Mouse (Mus musculus) midbrain, embryonic 13.5 days (tissue): ENCODE data around the gene Srsf4. TPM values are rescaled to one million over a fixed set of nuclear protein-coding genes. Genes with fewer than 3 reads are reported as not detected.

Source experiments
- ATAC-seq: fragments of 200-750 bp; cut with Nextera tagmentation; 2 replicates; pipeline ENCODE4 v1.8.0; 2017; ENCODE audit warnings: mild to moderate bottlenecking, moderate TSS enrichment, moderate library complexity
- H3K27ac ChIP-seq: fragments of 300-500 bp; sonication (generic); 2 replicates; pipeline ENCODE4 v1.5.1; 2015; ENCODE audit warnings: inconsistent platforms, mild to moderate bottlenecking, moderate library complexity
- H3K27me3 ChIP-seq: fragments of 300-500 bp; sonication (generic); 2 replicates; pipeline ENCODE4 v1.6.1; 2015; ENCODE audit warnings: mild to moderate bottlenecking, inconsistent platforms
- H3K36me3 ChIP-seq: fragments of 300-500 bp; sonication (generic); 2 replicates; pipeline ENCODE4 v1.6.1; 2015; ENCODE audit warnings: mild to moderate bottlenecking, inconsistent platforms
- H3K4me1 ChIP-seq: fragments of 300-500 bp; sonication (generic); replicated peaks from 2 replicates; pipeline ENCODE4 v1.6.1; 2015; ENCODE audit warnings: inconsistent platforms
- H3K4me2 ChIP-seq: fragments of 300-500 bp; sonication (generic); replicated peaks from 2 replicates; pipeline ENCODE4 v1.6.1; 2015; ENCODE audit warnings: moderate library complexity, mild to moderate bottlenecking, inconsistent platforms
- H3K4me3 ChIP-seq: fragments of 300-500 bp; sonication (generic); replicated peaks from 2 replicates; pipeline ENCODE4 v1.5.1; 2015; ENCODE audit warnings: mild to moderate bottlenecking, inconsistent platforms
- H3K9ac ChIP-seq: fragments of 300-500 bp; sonication (generic); replicated peaks from 2 replicates; pipeline ENCODE4 v1.6.1; 2015; ENCODE audit warnings: mild to moderate bottlenecking, inconsistent platforms
- H3K9me3 ChIP-seq: fragments of 300-500 bp; sonication (generic); 2 replicates; pipeline ENCODE4 v1.6.1; 2016; ENCODE audit warnings: mild to moderate bottlenecking, inconsistent platforms
- WGBS: fragments of 180-500 bp; shearing (Covaris S2); methylation state at CpG from one replicate; pipeline ENCODE4 v1.1.7; 2015; 5-methylcytosine and 5-hydroxymethylcytosine counted together
- polyA plus RNA-seq: library from polyadenylated mRNA; unstranded; fragments of >200 nt; fragmentation: Nextera tagmentation; extraction: Ambion mirVana; gene quantifications from 2 replicates; pipeline ENCODE4 v1.2.1, GENCODE M21; 2015

Gene Srsf4
- 134 and 140 TPM in 2 replicates for polyA plus RNA-seq

- WGBS, result under 1% methylated on average over 77 of the region's 116 CpGs
- Histone ChIP-seq H3K27ac (peak within 1 kb of the TSS; percentile 100), H3K4me2 (peak within 1 kb of the TSS; percentile 97), H3K9ac (peak within 1 kb of the TSS; percentile 100), H3K27me3 (no peaks in the 10 kb centered on the region), H3K9me3 (no peaks in the 10 kb centered on the region), H3K36me3 (no peaks in the 10 kb centered on the region), H3K4me1 (peaks cover 46% of the 10 kb centered on the region), H3K4me3 (peak within 1 kb of the TSS; percentile 95)
- ATAC-seq, result peak; percentile 95
Measured at GRCm38 (mm10) chr4:131873293-131874168, at the start of gene Srsf4. Srsf4 (plus strand) TSS chr4:131873617.

GRCm38 (mm10) chr4:131824939-131825338 is 48.5 kb upstream of the Srsf4 start:
- no peak overlapping the region for H3K4me2 ChIP-seq
- H3K4me3 ChIP-seq, result no peak overlapping the region
- no peaks in the 10 kb centered on the region for H3K9me3 ChIP-seq
- ATAC-seq, result no peak
- H3K4me1 ChIP-seq, result peaks cover 33% of the 10 kb centered on the region
- H3K27me3 ChIP-seq, result 0 out of 2 replicates have a peak, but pooled peaks cover 20% of the 10 kb centered on the region
- H3K9ac ChIP-seq, result no peak overlapping the region
- 15% methylated on average over 3 of the region's 3 CpGs for WGBS
- H3K27ac ChIP-seq, result no peak overlapping the region
- no peaks in the 10 kb centered on the region for H3K36me3 ChIP-seq

GRCm38 (mm10) chr4:131825830-131826229 is 47.6 kb upstream of the Srsf4 start:
- Histone ChIP-seq H3K9ac (no peak overlapping the region), H3K4me3 (no peak overlapping the region), H3K27ac (no peak overlapping the region), H3K9me3 (no peaks in the 10 kb centered on the region), H3K27me3 (0 out of 2 replicates have a peak, but pooled peaks cover 14% of the 10 kb centered on the region), H3K4me1 (peaks cover 33% of the 10 kb centered on the region), H3K36me3 (no peaks in the 10 kb centered on the region), H3K4me2 (no peak overlapping the region)
- WGBS, result 45% methylated on average over 8 of the region's 8 CpGs
- no peak for ATAC-seq

- WGBS, result 4% methylated on average over 6 of the region's 6 CpGs
- ATAC-seq, result peak; percentile 49
- H3K4me3 ChIP-seq, result no peak overlapping the region
- no peak overlapping the region for H3K9ac ChIP-seq
- peaks cover 24% of the 10 kb centered on the region for H3K4me1 ChIP-seq
- H3K27ac ChIP-seq, result no peak overlapping the region
- H3K4me2 ChIP-seq, result no peak overlapping the region
- H3K36me3 ChIP-seq, result no peaks in the 10 kb centered on the region
- H3K27me3 ChIP-seq, result peaks cover 17% of the 10 kb centered on the region; the same call in 1 of the 2 replicates
- no peaks in the 10 kb centered on the region for H3K9me3 ChIP-seq
Measured at GRCm38 (mm10) chr4:131826905-131827304, 46.5 kb upstream of the Srsf4 start.

GRCm38 (mm10) chr4:131829123-131829522 is 44.3 kb upstream of the Srsf4 start:
- Histone ChIP-seq H3K4me1 (peaks cover 24% of the 10 kb centered on the region), H3K27ac (no peak overlapping the region), H3K27me3 (peaks cover 17% of the 10 kb centered on the region; the same call in 1 of the 2 replicates), H3K4me2 (no peak overlapping the region), H3K36me3 (no peaks in the 10 kb centered on the region), H3K4me3 (no peak overlapping the region), H3K9ac (no peak overlapping the region), H3K9me3 (no peaks in the 10 kb centered on the region)
- 79% methylated on average over 8 of the region's 8 CpGs for WGBS
- ATAC-seq, result no peak

- Histone ChIP-seq H3K27ac (no peak overlapping the region), H3K9ac (no peak overlapping the region), H3K4me3 (no peak overlapping the region), H3K4me1 (peaks cover 29% of the 10 kb centered on the region), H3K36me3 (no peaks in the 10 kb centered on the region), H3K9me3 (no peaks in the 10 kb centered on the region), H3K4me2 (no peak overlapping the region), H3K27me3 (peaks cover 32% of the 10 kb centered on the region)
- WGBS, result 86% methylated on average over 5 of the region's 5 CpGs
- ATAC-seq, result no peak
Measured at GRCm38 (mm10) chr4:131831546-131832045, 41.8 kb upstream of the Srsf4 start.

- WGBS, result 95% methylated on average over 3 of the region's 3 CpGs
- Histone ChIP-seq H3K4me2 (no peak overlapping the region), H3K9ac (no peak overlapping the region), H3K4me1 (peaks cover 29% of the 10 kb centered on the region), H3K9me3 (no peaks in the 10 kb centered on the region), H3K4me3 (no peak overlapping the region), H3K27ac (no peak overlapping the region), H3K27me3 (peaks cover 37% of the 10 kb centered on the region), H3K36me3 (no peaks in the 10 kb centered on the region)
- no peak for ATAC-seq
Measured at GRCm38 (mm10) chr4:131832759-131833407, 40.5 kb upstream of the Srsf4 start.

- H3K9me3 ChIP-seq, result no peaks in the 10 kb centered on the region
- H3K4me1 ChIP-seq, result peaks cover 33% of the 10 kb centered on the region
- H3K4me2 ChIP-seq, result no peak overlapping the region
- 27% methylated on average over 9 of the region's 9 CpGs for WGBS
- H3K27ac ChIP-seq, result no peak overlapping the region
- no peak overlapping the region for H3K9ac ChIP-seq
- H3K27me3 ChIP-seq, result peaks cover 40% of the 10 kb centered on the region
- H3K4me3 ChIP-seq, result no peak overlapping the region
- no peaks in the 10 kb centered on the region for H3K36me3 ChIP-seq
- ATAC-seq, result no peak
Measured at GRCm38 (mm10) chr4:131833971-131834609, 39.3 kb upstream of the Srsf4 start.

- no peak for ATAC-seq
- H3K4me1 ChIP-seq, result peaks cover 28% of the 10 kb centered on the region
- no peaks in the 10 kb centered on the region for H3K36me3 ChIP-seq
- no peak overlapping the region for H3K27ac ChIP-seq
- H3K4me3 ChIP-seq, result peak overlapping the region; percentile 65
- H3K9ac ChIP-seq, result peak overlapping the region; percentile 72
- peaks cover 54% of the 10 kb centered on the region for H3K27me3 ChIP-seq
- 2% methylated on average over 38 of the region's 39 CpGs for WGBS
- no peaks in the 10 kb centered on the region for H3K9me3 ChIP-seq
- peak overlapping the region; percentile 99 for H3K4me2 ChIP-seq
Measured at GRCm38 (mm10) chr4:131836351-131836881, 37.0 kb upstream of the Srsf4 start.

- Histone ChIP-seq H3K4me1 (peaks cover 27% of the 10 kb centered on the region), H3K27me3 (peaks cover 60% of the 10 kb centered on the region)
- WGBS, result under 1% methylated on average over 62 of the region's 76 CpGs
Measured at GRCm38 (mm10) chr4:131836891-131837491, 36.4 kb upstream of the Srsf4 start.

GRCm38 (mm10) chr4:131837872-131838524 is 35.4 kb upstream of the Srsf4 start, which contains the start of gene Ptpru:
Ptpru (minus strand) TSS chr4:131838288.
- Histone ChIP-seq H3K27me3 (peaks cover 62% of the 10 kb centered on the region), H3K4me1 (peaks cover 27% of the 10 kb centered on the region), H3K4me2 (peak within 1 kb of the TSS; percentile 99), H3K9ac (peak within 1 kb of the TSS; percentile 72), H3K9me3 (no peaks in the 10 kb centered on the region), H3K36me3 (no peaks in the 10 kb centered on the region), H3K27ac (0 out of 2 replicates have a peak within 1 kb of the TSS, but pooled peaks have one; percentile 2), H3K4me3 (peak within 1 kb of the TSS; percentile 65)
- WGBS, result under 1% methylated on average over 72 of the region's 72 CpGs
- peak; percentile 89 for ATAC-seq

More at GRCm38 (mm10) chr4:131836891-131837491, 36.4 kb upstream of the Srsf4 start:
- H3K4me3 ChIP-seq, result peak overlapping the region; percentile 65
- H3K27ac ChIP-seq, result no peak overlapping the region
- ATAC-seq, result peak; percentile 46; the same call in 1 of the 2 replicates
- H3K9ac ChIP-seq, result peak overlapping the region; percentile 72
- H3K36me3 ChIP-seq, result no peaks in the 10 kb centered on the region
- H3K4me2 ChIP-seq, result peak overlapping the region; percentile 99
- H3K9me3 ChIP-seq, result no peaks in the 10 kb centered on the region
